Comparison of ENCODE assay signal across 7 mouse cellular contexts in genomic region chr4:22938302-22938701, GRCm38 (mm10).
"Had no signal": no experiment of that assay in that cellular context is flagged by ENCODE, and none has a peak within 500 bp of the region (broad histone marks: within the 10 kb centered on the region; RNA-seq: fewer than 3 reads in every experiment).

No protein-coding gene starts in this region.

- ATAC-seq: midbrain, embryonic 16.5 days had no signal

- DNase-seq: kidney, postnatal 36 days; left cerebral cortex, postnatal 4 days; lung, adult 18-20 months; retina, postnatal 1 day; right cerebral cortex, postnatal 25 days; thymus, postnatal 36 days had no signal
